Mouse (Mus musculus) lung, embryonic 14.5 days (tissue): ENCODE results near the gene Palld. TPM values are rescaled to one million over a fixed set of nuclear protein-coding genes. Genes with fewer than 3 reads are reported as not detected.

Experiments
- ATAC-seq: fragments of 200-750 bp; cut with Nextera tagmentation; 2 replicates; pipeline ENCODE4 v1.8.0; 2017; ENCODE audit warnings: mild to moderate bottlenecking, moderate TSS enrichment, moderate library complexity; ENCODE audit not compliant: insufficient read depth
- DNase-seq: peaks from one replicate; pipeline ENCODE4 v3.0.0-alpha.2; 2015
- H3K27ac ChIP-seq: fragments of 300-500 bp; sonication (generic); 2 replicates; pipeline ENCODE4 v1.5.1; 2014; ENCODE audit warnings: low read depth, mild to moderate bottlenecking, moderate library complexity
- H3K27me3 ChIP-seq: fragments of 300-500 bp; sonication (generic); 2 replicates; pipeline ENCODE4 v1.6.1; 2014; ENCODE audit warnings: low read length, control low read depth; ENCODE audit not compliant: insufficient read depth
- H3K36me3 ChIP-seq: fragments of 300-500 bp; sonication (generic); 2 replicates; pipeline ENCODE4 v1.6.1; 2014; ENCODE audit warnings: control low read depth; ENCODE audit not compliant: insufficient read depth
- H3K4me1 ChIP-seq: fragments of 300-500 bp; sonication (generic); 2 replicates; pipeline ENCODE4 v1.6.1; 2014; ENCODE audit warnings: antibody characterized with exemption, control low read depth; ENCODE audit not compliant: insufficient read depth
- H3K4me2 ChIP-seq: fragments of 300-500 bp; sonication (generic); 2 replicates; pipeline ENCODE4 v1.6.1; 2014; ENCODE audit warnings: mild to moderate bottlenecking
- H3K4me3 ChIP-seq: fragments of 300-500 bp; sonication (generic); 2 replicates; pipeline ENCODE4 v1.5.1; 2014; ENCODE audit warnings: low read depth, low read length
- H3K9ac ChIP-seq: fragments of 300-500 bp; sonication (generic); 2 replicates; pipeline ENCODE4 v1.6.1; 2014
- H3K9me3 ChIP-seq: fragments of 300-500 bp; sonication (generic); 2 replicates; pipeline ENCODE4 v1.6.1; 2016; ENCODE audit warnings: low read depth, low read length, control low read depth
- CTCF ChIP-seq: IDR thresholded peaks from 2 replicates; pipeline ENCODE4 v1.5.1; 2016; ENCODE audit warnings: antibody characterized with exemption, low read depth
- WGBS: fragments of 180-500 bp; shearing (Covaris S2); extraction: QIAGEN DNeasy Blood & Tissue Kit; methylation state at CpG from one replicate; pipeline ENCODE4 v1.1.7; 2014; 5-methylcytosine and 5-hydroxymethylcytosine counted together
- polyA plus RNA-seq: library from polyadenylated mRNA; unstranded; fragments of >200 nt; fragmentation: Nextera tagmentation; extraction: Ambion mirVana; gene quantifications from 2 replicates; pipeline ENCODE4 v1.2.1, GENCODE M21; 2014

Palld gene
- polyA plus RNA-seq, 1 experiment from 2014 or later, result 85.0 TPM

- Histone ChIP-seq H3K4me2 (no peak overlapping the region), H3K36me3 (no peaks in the 10 kb centered on the region), H3K4me1 (peaks cover 6% of the 10 kb centered on the region), H3K4me3 (no peak overlapping the region), H3K27me3 (no peaks in the 10 kb centered on the region), H3K9ac (no peak overlapping the region), H3K27ac (no peak overlapping the region), H3K9me3 (no peaks in the 10 kb centered on the region)
- ATAC-seq (peak; percentile 30; the same call in 1 of the 2 replicates), DNase-seq (peak; percentile 50)
- 51% methylated on average over 5 of the region's 5 CpGs for WGBS
- TF ChIP-seq CTCF, result no peak
These were observed 171.0 kb downstream of the Palld start for GRCm38 (mm10) chr8:61731306-61732088.

DNA sequence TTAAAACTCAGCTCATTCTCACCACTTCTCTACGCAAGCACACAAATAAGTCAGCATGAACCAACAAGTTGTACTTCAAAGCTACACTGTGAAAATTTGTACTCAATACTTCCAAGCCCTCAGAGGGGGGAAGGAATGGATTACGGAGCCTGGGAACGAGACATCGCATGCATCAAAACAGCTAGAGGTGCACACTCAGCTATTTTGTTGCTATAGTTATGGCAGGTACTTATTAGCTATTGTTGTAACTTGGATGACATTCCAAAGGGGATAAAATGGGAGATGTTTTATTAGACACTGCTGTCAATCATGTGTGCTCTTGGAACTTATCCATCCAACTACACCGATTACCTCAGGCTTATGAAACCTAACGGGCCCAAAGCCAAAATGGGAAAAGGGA is 171.8 kb downstream of the Palld start:
- peak; percentile 20 for DNase-seq
- no peaks in the 10 kb centered on the region for H3K9me3 ChIP-seq
- 83% methylated on average over 6 of the region's 6 CpGs for WGBS
- H3K9ac ChIP-seq, result no peak overlapping the region
- ATAC-seq, result no peak
- no peak for TF ChIP-seq CTCF
- H3K27me3 ChIP-seq, result no peaks in the 10 kb centered on the region
- H3K4me2 ChIP-seq, result no peak overlapping the region
- no peak overlapping the region for H3K27ac ChIP-seq
- H3K36me3 ChIP-seq, result no peaks in the 10 kb centered on the region
- no peak overlapping the region for H3K4me3 ChIP-seq
- peaks cover 9% of the 10 kb centered on the region for H3K4me1 ChIP-seq

GRCm38 (mm10) chr8:61725306-61726017 is 177.0 kb downstream of the Palld start:
- Histone ChIP-seq H3K9ac (no peak overlapping the region), H3K9me3 (no peaks in the 10 kb centered on the region), H3K36me3 (no peaks in the 10 kb centered on the region), H3K4me3 (no peak overlapping the region), H3K27me3 (no peaks in the 10 kb centered on the region), H3K4me1 (peaks cover 15% of the 10 kb centered on the region), H3K27ac (peak overlapping the region; percentile 25; the same call in 1 of the 2 replicates), H3K4me2 (no peak overlapping the region)
- 19% methylated on average over 8 of the region's 8 CpGs for WGBS
- ATAC-seq, result peak; percentile 76
- peak; percentile 74 for DNase-seq
- TF ChIP-seq CTCF, result no peak

DNA sequence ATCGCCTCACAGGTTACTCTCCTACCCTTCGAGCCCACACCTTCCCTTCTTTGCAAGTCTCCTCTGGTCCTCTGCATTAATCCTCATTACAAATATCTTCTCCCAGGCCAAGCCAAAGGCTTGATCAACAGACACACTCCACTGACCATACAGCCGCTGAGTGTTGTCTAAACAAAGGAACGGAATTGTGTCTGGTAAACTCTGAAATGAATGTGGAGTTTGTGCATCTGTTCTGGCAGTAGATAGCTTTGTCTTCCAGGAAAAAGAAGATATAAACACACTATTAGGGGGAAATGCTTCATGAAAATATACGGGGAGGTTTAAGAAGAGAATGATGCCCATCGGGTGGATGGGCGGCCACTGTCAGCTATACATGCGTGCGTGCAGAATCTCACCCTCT is 180.3 kb downstream of the Palld start:
- DNase-seq, result peak; percentile 66
- H3K4me3 ChIP-seq, result no peak overlapping the region
- H3K9ac ChIP-seq, result no peak overlapping the region
- no peak overlapping the region for H3K4me2 ChIP-seq
- H3K27ac ChIP-seq, result no peak overlapping the region; the same call in 1 of the 2 replicates
- 45% methylated on average over 9 of the region's 9 CpGs for WGBS
- H3K27me3 ChIP-seq, result no peaks in the 10 kb centered on the region
- no peak for TF ChIP-seq CTCF
- no peaks in the 10 kb centered on the region for H3K36me3 ChIP-seq
- no peaks in the 10 kb centered on the region for H3K9me3 ChIP-seq
- H3K4me1 ChIP-seq, result peaks cover 15% of the 10 kb centered on the region
- no peak for ATAC-seq

DNA sequence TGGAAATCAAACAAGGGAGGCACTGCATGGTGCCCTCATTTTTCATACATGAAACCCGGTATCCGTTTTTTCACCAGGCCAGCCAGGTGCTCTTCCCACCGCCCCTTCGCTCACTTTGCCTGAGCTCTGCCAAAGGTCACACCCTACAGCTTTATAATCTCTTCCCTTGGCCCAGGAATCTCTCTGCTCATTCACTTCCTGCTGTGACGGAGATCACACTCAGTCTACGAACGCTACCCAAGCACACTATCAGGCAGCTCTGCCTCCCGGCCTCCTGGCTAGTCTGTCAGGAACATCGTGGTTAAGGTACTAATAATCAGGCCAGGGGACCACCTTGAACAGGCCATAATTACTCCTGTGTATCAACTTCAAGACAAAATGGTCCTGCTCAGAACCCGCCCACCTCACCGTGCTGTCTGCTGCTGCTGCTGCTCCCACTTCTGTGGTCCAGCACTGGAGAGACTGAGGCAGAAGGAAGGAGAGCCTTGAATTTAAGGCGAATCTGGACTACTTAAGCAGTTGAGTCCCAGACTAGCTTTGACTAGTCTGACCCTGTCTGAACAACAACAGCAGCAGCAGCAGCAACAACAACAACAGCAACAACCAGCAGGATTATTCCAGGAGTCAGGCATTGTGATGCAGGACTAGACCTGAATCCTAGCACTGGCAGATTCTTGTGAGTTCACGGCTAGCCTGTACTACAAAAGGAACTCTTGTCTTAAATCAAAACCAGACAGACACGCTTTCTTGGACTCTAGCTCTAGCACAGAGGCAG is 187.0 kb downstream of the Palld start:
- Histone ChIP-seq H3K27me3 (no peaks in the 10 kb centered on the region), H3K4me2 (no peak overlapping the region), H3K27ac (no peak overlapping the region), H3K4me3 (no peak overlapping the region), H3K4me1 (no peaks in the 10 kb centered on the region), H3K9me3 (no peaks in the 10 kb centered on the region), H3K9ac (no peak overlapping the region), H3K36me3 (0 out of 2 replicates have a peak, but pooled peaks cover under 1% of the 10 kb centered on the region)
- no peak for TF ChIP-seq CTCF
- WGBS, result 52% methylated on average over 14 of the region's 14 CpGs
- no peak for ATAC-seq
- DNase-seq, result no peak

DNA sequence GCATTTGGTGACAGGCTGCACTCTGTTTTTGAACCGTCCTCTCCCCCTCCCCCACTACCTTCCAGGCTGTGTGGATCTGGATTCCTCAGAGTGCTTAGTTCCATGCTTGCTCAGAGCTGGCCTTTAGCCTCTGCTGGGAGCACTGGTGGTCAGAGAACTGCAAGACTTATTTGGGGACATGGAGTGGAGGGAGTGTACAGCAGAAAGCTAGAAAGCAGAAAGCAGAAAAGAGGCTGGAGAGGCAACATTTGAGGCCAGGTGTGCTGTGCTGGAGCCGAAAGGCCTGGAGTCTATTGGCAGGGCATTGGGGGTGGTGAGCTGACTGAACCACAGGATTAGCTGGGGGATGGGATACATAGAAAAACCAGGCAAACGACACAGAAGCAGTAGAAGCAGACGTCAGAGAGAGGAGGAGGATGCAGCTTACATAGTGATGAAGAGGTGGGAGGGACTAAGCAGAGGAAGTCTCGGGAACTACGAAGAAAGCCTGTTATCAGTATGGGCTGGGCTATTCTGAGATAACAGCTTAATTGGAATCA is 188.1 kb downstream of the Palld start:
- no peak for DNase-seq
- no peak overlapping the region for H3K9ac ChIP-seq
- H3K4me3 ChIP-seq, result no peak overlapping the region
- no peaks in the 10 kb centered on the region for H3K27me3 ChIP-seq
- TF ChIP-seq CTCF, result no peak
- no peaks in the 10 kb centered on the region for H3K9me3 ChIP-seq
- 20% methylated on average over 6 of the region's 6 CpGs for WGBS
- peak; percentile 19; the same call in 1 of the 2 replicates for ATAC-seq
- H3K4me1 ChIP-seq, result no peaks in the 10 kb centered on the region
- peak overlapping the region; percentile 48; the same call in 1 of the 2 replicates for H3K27ac ChIP-seq
- 0 out of 2 replicates have a peak, but pooled peaks cover 3% of the 10 kb centered on the region for H3K36me3 ChIP-seq
- no peak overlapping the region for H3K4me2 ChIP-seq
